Mouse (Mus musculus): ENCODE measurements at regions not wholly inside any gene's neighbourhood (a gene's known extent, or its start where the extent isn't known, plus 50 kb on each side); places are given as distances from the start of the nearest gene placed in this dataset.

DNA sequence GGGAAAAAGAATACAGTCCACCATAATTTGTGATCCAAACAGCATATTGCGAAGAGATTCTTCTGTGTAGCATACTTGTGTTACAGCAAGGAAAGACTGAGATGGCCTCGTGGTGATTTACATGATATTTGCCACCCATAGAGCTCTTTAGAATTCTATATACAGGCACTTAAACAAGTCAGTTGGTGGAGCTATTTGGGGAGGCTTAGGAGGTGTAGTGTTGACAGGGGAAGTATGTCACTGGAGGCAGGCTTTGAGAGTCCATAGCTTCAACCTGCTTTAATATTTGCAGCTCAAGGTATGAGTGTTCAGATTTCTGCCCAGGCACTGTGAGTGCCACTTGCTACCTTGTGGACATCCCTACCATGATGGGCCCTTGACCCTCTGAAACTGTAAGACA, 187.3 kb downstream of the Ostf1 start:
- DNase-seq (ENCODE audit: low read depth, low spot score): peak; percentile 43

DNA sequence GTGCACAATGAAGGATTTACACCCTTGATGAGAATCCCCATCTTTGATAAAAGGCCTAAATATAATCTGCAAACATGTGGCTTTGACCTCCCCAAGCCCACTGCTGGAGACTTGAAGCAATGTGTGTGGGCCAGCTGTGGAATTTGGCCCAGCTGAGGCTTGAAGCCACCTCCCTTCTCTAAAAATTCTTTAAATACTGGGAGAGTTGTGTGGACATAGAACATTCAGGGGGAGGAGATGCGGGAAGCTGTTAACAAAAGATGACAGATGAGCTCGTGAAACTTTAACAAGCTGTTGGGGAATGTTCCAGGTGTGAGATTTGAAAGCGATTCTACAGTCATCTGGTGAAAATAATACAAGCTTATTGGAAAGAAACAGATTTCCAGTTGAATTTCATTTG, 195.3 kb downstream of the Ostf1 start:
- DNase-seq (ENCODE audit: low read depth, low spot score): peak; percentile 34

DNA sequence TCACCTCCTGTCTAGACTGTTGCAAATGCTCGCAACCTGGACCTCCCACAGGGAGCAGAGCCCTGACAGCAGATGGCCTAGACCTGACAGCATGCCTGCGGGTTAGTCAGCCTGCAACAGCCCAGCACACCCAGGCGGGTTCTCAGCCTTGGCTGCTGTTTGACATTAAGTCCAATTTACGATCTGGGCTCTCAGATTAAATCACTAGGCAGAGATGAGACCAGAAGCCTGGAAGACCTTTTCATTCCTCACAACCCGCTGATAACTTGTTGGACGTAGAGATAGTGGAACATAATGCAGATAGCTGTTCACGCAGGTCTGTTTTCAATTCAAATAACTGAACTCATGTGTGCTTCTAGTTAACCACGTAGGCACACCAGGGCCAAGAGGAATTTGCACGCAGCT, 211.2 kb downstream of the Ostf1 start:
- DNase-seq (ENCODE audit: low read depth, low spot score): no peak

DNA sequence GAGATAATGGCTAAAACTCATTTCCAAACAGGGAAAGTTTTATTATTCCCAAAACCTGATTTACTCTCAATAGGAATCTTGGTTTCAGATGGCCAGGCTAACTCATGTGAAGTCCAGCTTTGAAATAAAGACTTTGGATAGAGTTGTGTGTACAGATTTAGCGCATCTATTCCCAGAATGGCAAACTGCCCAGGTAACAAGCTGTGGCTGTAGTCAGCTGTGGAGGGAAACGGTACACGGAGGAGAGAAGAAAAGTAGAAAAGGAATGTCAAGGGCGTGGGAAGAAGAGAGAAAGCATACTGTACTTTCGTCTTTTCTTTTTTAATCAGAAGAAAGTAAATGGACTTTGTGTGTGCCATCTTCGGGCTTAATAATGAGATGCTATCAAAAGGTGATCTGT, 213.1 kb downstream of the Ostf1 start:
- peak; percentile 70 for DNase-seq (ENCODE audit: low read depth, low spot score)

DNA sequence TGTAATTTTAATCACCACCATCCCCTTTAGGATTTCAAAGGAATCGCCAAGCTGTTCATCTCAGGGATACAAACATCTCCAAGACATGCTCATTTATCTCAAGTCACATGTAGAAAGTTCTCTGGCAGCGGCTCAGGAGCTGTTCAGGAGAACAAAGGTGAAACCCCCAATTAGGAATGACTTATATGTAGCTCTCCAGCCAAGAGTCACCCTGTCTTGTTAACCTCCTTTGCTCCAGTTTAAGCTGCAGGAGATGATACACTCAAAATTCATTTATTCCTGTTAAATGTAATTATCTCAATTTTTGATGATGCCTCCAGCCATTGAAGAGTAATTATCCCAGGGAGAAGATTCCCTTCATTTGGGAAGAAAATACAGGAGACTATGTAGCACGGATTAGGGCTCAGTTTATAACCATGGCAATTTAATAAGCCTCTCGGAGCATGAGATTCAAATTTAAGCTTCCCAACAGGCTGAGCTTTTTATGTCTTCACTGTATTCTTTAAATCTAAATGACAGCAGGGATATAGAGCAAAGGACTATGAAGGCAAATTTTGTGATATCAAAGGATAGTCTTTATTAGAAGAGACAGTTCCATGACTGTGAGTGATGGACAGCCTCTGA, 254.0 kb downstream of the Ostf1 start:
- DNase-seq (ENCODE audit: low read depth, low spot score): no peak

DNA sequence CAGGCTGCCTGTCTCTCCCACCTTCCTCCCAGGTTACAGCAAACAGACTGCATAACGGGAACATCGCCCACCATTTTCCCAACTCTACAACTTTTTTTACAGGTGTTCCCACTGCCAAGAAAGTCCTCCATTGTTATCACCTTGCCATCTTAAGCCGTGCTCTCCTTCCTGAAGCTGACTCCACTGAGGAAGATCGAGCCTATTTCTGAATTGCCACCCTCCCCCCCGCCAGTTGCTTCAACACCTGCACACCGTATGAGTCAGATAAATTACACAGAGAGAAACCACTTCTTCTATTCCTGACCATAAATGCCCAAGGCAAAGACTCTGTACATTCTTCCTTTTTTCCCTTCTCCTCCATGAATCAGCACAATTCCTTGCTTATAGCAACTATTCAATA, 263.0 kb downstream of the Ostf1 start:
- peak; percentile 26 for DNase-seq (ENCODE audit: low read depth, low spot score)

DNA sequence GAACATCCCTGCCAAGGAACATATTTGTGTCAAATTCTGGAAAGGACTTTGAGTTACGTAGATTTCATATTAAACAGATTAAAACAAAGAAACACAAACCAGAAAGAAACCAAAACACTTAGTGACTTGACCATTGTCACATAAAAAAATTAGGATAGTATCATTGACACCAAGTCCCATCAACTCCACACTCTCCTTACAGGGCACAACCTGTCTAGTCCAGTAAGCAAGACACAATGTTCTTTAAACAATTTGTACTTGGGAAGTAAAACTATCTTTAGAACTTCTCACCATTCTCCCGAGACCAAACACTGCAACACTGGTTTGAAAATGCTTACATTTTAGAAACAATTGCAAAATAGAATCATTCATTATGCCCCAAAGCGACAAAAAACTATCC, 277.7 kb downstream of the Ostf1 start:
- DNase-seq (ENCODE audit: low read depth, low spot score): no peak

DNA sequence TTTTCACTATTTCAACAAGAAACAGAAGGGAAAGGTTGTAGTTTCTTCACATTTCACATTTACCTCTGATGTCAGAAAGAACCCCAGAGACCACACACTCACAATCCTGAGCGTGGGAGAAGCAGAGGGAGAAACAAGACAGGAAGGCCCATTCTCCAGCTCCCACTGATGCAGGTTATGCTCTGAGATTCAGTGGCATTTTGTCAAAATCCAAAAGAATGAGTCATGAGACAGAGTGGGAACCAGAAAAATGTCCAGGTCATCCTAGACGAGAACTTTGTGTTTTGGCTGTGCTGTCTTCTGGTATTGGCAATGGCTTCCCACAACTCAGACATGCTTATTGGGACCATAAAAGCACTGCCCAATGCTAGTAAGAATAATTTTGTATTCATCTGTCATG, 285.9 kb downstream of the Ostf1 start:
- DNase-seq (ENCODE audit: low read depth, low spot score): no peak

DNA sequence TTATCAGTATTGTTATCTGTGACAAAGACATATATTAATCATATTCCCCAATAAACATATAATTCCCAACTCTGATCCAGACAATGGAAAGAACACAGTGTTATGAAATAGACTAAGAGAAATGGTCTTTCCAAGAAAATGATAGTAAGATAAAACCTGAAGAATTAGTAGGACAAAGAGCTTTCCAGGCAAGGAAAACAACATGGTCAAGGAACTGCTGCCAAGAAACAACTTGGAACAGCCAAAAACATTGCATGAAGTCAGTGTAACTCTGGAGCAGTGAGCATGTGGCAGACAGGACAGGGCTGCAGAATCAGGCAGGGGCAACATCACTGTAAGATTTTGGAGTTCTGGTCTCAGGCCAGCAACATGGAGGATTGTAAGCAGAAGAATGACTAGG, 288.0 kb downstream of the Ostf1 start:
- DNase-seq (ENCODE audit: low read depth, low spot score): no peak

DNA sequence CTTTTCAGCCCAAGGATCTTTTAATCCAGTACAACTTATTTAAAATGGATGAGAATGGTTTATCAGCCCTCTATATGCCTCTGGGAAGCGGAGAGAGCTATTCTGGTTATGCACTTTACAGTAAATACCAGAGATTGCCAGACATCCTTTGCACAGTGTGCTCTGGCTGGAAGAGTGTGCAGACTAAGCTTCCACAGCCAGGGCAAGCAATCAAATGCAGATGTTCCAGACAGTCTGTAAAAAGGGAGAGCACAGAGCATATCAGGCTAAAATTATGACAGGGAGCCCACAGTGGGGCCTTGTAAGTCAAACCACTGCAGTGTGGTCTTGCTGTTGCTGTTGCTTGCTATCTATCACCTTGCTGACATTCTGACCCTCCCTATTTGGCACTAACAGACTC, 288.6 kb downstream of the Ostf1 start:
- DNase-seq (ENCODE audit: low read depth, low spot score): no peak

DNA sequence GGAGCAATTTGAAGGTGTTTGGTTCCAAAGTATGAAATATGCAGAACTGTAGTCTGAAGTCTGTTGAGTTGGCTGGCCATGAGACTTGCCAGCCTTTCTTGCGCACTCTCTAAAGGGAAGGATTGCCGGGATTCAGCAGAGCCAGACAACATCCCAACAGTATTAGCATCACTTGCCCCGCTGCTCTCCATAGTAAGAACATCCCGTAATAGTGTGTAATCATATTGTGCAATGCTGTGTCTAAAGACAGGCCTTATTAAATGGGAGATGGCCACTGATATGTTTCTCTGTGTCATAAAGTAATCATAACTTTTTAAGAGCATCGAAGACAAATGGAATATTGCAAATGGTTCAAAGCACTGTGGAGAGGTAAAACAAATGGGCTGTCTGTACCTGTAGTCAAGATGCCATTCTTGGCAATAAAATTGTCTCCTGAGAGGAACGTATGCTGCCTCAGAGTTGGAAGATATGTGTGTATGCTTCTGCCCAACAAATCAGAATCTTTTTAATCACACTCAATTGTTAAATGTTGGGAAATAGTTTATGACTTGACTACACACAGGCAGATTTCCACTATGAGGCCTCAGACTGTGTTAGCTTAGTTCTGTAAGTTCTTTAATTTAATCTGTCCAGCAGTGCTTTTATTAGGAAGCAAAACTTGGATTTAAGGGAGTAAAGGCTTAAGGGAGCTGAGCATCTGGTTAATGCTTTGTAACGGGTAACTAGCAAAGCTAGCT, 293.6 kb downstream of the Ostf1 start:
- DNase-seq (ENCODE audit: low read depth, low spot score): no peak

DNA sequence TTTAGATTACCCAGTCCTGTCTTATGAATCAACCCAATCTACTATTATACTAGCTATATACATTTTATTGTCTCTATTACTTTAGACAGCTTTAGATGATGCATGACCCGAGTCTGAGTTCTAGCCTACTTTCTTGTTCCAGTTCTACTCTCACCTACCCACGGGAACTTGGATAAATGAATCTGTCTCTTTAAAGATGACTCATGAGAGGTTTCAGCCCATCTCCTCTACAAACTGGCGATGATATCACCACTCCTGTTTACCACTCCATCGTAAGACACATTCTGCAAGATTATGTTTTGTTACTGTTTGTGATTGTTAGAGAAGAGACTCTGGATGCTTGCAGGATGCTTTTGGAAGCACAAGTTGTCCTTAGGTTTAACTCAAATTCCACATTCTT, 295.0 kb downstream of the Ostf1 start:
- DNase-seq (ENCODE audit: low read depth, low spot score): no peak

DNA sequence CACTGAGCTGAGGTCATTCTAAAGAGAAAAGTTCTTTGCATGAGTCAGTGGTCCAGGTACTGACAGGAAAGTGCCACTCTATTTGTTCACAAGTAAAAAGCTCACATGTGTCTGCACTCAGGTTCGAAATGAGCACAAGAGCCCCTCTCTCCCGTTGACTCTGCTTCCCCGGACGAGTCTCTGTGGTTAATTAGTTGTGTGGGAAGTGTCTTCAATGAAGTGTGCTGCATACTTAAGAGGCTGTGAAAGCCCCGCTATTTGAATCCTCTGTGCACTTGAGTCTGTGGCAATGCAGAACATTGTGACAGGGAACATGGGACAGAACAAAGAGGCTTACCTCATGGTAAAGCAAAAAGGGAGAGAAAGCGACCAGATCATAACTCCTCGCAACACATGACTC, 297.0 kb downstream of the Ostf1 start:
- DNase-seq (ENCODE audit: low read depth, low spot score): no peak

DNA sequence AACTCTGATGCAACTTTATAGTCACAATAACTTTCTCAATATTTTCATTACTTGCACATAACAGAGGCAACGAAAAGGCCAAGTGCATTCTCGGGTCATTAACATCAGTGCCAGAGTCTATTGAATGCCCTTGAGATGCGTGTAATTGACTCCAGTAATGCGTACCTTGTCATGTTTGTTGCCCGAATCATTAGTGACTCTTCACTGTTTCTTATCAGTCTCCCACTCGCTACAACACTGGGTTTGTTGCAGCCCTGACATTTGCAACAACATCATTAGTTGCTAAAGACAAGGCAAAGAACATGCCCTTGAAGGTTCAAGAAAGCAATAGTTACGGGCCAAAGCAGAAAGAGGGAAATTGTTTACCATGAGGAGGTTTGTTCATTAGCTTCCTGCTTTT, 299.8 kb downstream of the Ostf1 start:
- no peak for DNase-seq (ENCODE audit: low read depth, low spot score)

DNA sequence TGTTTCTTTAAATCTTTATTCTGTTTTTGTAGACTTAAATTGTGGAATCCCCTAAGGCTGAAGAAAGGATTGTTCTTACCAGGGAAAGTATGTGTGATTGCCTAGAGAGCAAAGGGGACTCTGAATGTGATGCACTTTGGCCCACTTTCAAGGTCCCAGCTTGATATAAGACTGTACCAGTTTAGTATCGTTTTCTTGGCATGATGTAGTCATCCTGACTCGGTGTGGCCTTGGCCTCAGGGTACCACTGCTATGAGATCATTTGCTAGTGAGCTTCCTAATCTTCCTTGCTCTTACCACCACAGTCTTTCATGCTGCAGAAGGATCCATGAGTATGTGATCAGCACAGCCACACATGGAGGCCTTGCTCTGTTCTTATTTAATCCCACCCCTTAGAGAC, 302.2 kb downstream of the Ostf1 start:
- no peak for DNase-seq (ENCODE audit: low read depth, low spot score)

DNA sequence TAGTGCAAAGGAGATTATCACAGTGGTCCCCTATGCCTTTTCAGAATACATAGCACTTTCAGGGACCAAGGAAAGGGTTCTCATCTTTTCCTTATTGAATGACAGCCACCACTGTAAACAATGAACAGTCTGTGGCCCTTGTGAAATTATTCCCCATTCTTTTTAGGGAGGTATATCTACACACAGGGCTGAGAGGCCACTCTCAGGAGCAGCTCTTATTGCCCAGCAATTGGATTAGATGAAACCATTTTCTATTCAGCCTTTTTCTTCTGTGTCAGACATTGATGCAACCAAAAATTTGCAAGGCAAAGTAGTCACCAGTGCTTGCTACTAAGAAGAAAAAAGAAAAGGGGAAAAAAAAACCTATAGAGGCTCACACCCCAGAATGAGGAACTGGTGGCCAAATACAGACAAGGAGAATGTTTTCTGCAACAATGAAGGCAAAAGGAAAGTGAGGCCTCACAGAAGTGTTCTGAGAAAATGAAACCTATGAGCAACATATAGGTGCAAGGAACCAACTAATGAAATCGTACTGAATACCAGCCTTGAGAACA, 313.2 kb downstream of the Ostf1 start:
- no peak for DNase-seq (ENCODE audit: low read depth, low spot score)

DNA sequence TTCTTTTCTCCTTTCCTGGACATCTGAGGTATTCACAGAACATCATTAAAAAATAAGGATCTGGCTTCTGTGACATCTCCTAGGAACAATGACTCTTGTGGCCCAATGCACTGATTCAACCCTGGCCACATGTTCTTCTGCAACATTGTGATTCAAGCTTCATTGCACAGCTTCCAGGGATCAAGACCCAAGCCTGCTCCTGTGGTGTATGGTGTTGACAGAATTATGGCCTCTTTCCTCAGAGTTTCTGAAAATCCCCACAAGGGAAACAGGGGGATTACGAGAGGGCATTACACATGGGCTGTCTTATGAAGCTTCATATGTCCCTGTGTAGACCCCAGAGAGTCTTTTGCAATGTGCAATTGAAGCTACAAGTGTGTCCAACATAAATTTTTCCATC, 358.2 kb downstream of the Ostf1 start:
- DNase-seq (ENCODE audit: low read depth, low spot score): no peak

DNA sequence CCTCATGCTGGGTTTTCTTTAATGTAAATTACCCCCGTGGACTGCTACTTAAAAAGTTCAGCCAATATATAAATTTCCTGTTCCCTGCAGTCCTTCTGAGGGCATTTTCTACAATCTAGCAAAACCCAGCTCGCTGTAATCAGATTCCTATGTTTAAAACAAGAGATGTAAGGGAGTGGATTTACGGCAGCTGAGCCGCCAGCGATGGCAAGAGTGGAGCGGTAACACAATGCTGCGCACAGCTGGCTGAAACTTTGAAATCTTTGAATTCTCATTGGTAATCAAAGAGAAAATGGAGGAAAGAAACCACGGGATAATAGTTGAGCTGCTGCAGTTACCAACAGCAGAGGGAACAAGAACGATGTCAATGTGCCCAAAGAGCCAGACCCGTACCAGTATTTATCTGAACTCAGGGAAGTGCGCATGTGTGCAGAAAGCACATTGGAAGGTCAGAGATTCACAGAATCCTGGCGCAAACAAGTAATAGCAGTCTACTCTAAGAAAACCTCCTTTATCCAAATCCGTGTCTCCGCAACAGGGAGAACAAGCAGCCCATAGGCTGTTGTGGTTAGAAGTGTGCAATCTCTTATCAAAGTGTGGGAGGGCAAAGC, 376.4 kb downstream of the Ostf1 start:
- DNase-seq (ENCODE audit: low read depth, low spot score): no peak

DNA sequence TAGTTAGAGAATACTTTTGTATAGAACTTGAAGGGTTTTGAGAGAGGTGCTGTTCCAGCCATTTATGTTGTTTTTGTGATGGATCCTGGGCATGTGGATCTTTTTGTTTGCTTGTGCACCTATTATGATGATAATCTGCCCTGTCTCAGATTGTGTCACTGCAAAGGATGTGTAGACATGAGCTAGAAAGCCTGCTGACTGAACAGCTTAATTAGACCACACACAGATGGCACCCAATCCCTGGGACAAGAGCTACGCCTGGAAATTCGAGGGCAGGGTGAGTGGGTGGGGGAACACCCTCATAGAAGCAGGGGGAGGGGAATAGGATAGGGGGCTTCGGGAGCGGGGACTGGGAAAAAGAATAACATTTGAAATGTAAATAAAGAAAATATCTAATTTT, 378.3 kb downstream of the Ostf1 start:
- DNase-seq (ENCODE audit: low read depth, low spot score): no peak

All from telencephalon, adult 2 months (tissue).